Mouse (Mus musculus) brain, adult 2 months (tissue): Measurements from ENCODE around the gene Mypn.
A peak's percentile ranks its signal among the peaks of the same experiment; 100 is the strongest.

Experiments
- DNase-seq: peaks from one replicate; pipeline ENCODE4 v3.0.0; 2011; ENCODE audit warnings: low read depth, low spot score

The Mypn gene

GRCm38 (mm10) chr10:63100657-63101056 lies 103.1 kb downstream of the Mypn start:
- DNase-seq: peak; percentile 37

GRCm38 (mm10) chr10:63099941-63100562 lies 103.7 kb downstream of the Mypn start:
- DNase-seq: peak; percentile 95

- DNase-seq: peak; percentile 96
Observed at GRCm38 (mm10) chr10:63099521-63099920, 104.2 kb downstream of the Mypn start, which contains the start of gene Atoh7. Gene Atoh7, plus strand, starts transcription at chr10:63099651.

GRCm38 (mm10) chr10:63098191-63098590 lies 105.6 kb downstream of the Mypn start:
- DNase-seq: no peak

- no peak for DNase-seq
Observed at GRCm38 (mm10) chr10:63096757-63097156, 107.0 kb downstream of the Mypn start.

- peak; percentile 88 for DNase-seq
Observed at GRCm38 (mm10) chr10:63092616-63093550, 110.9 kb downstream of the Mypn start.

GRCm38 (mm10) chr10:63091915-63092314 lies 111.8 kb downstream of the Mypn start:
- no peak for DNase-seq

- peak; percentile 63 for DNase-seq
Observed at GRCm38 (mm10) chr10:63089758-63090571, 113.8 kb downstream of the Mypn start.

GRCm38 (mm10) chr10:63089103-63089757 lies 114.5 kb downstream of the Mypn start:
- DNase-seq: peak; percentile 29

GRCm38 (mm10) chr10:63086304-63086703 lies 117.4 kb downstream of the Mypn start:
- no peak for DNase-seq

GRCm38 (mm10) chr10:63065988-63066387 lies 137.8 kb downstream of the Mypn start:
- DNase-seq: peak; percentile 93
